Mouse (Mus musculus) MEL (cell line): Measurements from ENCODE around the gene Zdhhc4.

ENCODE experiments used
- CTCF ChIP-seq, 3 experiments: IDR thresholded peaks in 2 of 3; conservative IDR thresholded peaks in 1 of 3; 2 replicates each; pipeline ENCODE4 v1.5.1; 2011 to 2012; ENCODE audit warnings: low read length in 3 of 3, low read depth in 2 of 3, mild to moderate bottlenecking in 2 of 3, improper control_type of control experiment in 1 of 3, inconsistent platforms in 1 of 3, mixed read lengths in 1 of 3, moderate library complexity in 1 of 3; ENCODE audit not compliant: control insufficient read depth in 1 of 3, insufficient read depth in 1 of 3, poor library complexity in 1 of 3, severe bottlenecking in 1 of 3
- POLR2AphosphoS2 ChIP-seq: IDR thresholded peaks from 2 replicates; pipeline ENCODE4 v1.6.1; 2011; ENCODE audit warnings: low read length, improper control_type of control experiment
- RAD21 ChIP-seq: IDR thresholded peaks from 2 replicates; pipeline ENCODE4 v1.6.1; 2011; ENCODE audit warnings: mild to moderate bottlenecking, low read depth, low read length, improper control_type of control experiment
- TAL1 ChIP-seq: IDR thresholded peaks from 2 replicates; pipeline ENCODE4 v1.6.1; 2012; ENCODE audit warnings: mild to moderate bottlenecking, inconsistent platforms, low read length, moderate library complexity, mixed read lengths
- TBP ChIP-seq: IDR thresholded peaks from 2 replicates; pipeline ENCODE4 v1.8.0; 2011; ENCODE audit warnings: low read depth, low read length, improper control_type of control experiment
- USF2 ChIP-seq, 2 experiments: IDR thresholded peaks; 2 replicates each; pipeline ENCODE4 v1.6.1; 2011 to 2012; ENCODE audit warnings: improper control_type of control experiment in 2 of 2, low read length in 2 of 2, borderline replicate concordance in 1 of 2, inconsistent platforms in 1 of 2, low read depth in 1 of 2, mild to moderate bottlenecking in 1 of 2; ENCODE audit not compliant: insufficient read depth in 1 of 2

- no peak for TF ChIP-seq USF2 (IDR thresholded peaks at IDR 0.05; ENCODE audit: borderline replicate concordance in 1 of 2, insufficient read depth in 1 of 2, low read depth in 1 of 2, low read length in 2 of 2)
- no peak for TF ChIP-seq CTCF (IDR thresholded peaks at IDR 0.05 in 2 of 3, conservative IDR thresholded peaks at IDR 0.05 in 1 of 3; ENCODE audit: control insufficient read depth in 1 of 3, insufficient read depth in 1 of 3, low read depth in 2 of 3, low read length in 3 of 3, poor library complexity in 1 of 3, severe bottlenecking in 1 of 3)
- TF ChIP-seq RAD21 = no peak
- TF ChIP-seq POLR2AphosphoS2 = no peak
- no peak for TF ChIP-seq TAL1
- no peak for TF ChIP-seq TBP
These were observed 24.8 kb downstream of the Zdhhc4 start for GRCm38 (mm10) chr5:143304251-143304650.
